Mouse (Mus musculus) Patski (cell line): ENCODE results near the gene Misp. TPM values are rescaled to one million over a fixed set of nuclear protein-coding genes. Genes with fewer than 3 reads are reported as not detected.

Experiments
- ATAC-seq: fragments of 100-300 bp; one replicate; pipeline ENCODE4 v1.8.0; 2021
- CTCF ChIA-PET: fragments of 350-600 bp; sonication (Branson Sonifier 250); formaldehyde crosslinking; loops from one replicate; lab custom pipeline; 2022; ENCODE audit warnings: inconsistent platforms; lab: Charles Lee
- POLR2A ChIA-PET: fragments of 350-600 bp; sonication (Branson Sonifier 250); formaldehyde crosslinking; loops from one replicate; lab custom pipeline; 2022; ENCODE audit warnings: antibody characterized with exemption, inconsistent platforms; lab: Charles Lee
- DNase-seq: peaks from one replicate; pipeline ENCODE4 v3.0.0-alpha.2; 2011; ENCODE audit warnings: low read depth, low spot score
- H3K27me3 ChIP-seq: fragments of 371-371 bp; one replicate; pipeline ENCODE4 v1.5.1; 2021
- CTCF ChIP-seq: fragments of 100-300 bp; IDR thresholded peaks from one replicate; pipeline ENCODE4 v1.5.1; 2021
- in situ Hi-C: fragments of 300-500 bp; cut with MboI; formaldehyde crosslinking; loops from 3 replicates; pipeline ENCODE4 v1.11.1; 2018; ENCODE audit warnings: low pct_unique_long_range_greater_than_20kb, mixed read lengths
- polyA plus RNA-seq: library from polyadenylated mRNA; unstranded; gene quantifications from one replicate; pipeline ENCODE4 v1.2.3, GENCODE M21; 2021

Gene Misp
- polyA plus RNA-seq, 1 experiment from 2014 or later, result 0.17 TPM

DNA sequence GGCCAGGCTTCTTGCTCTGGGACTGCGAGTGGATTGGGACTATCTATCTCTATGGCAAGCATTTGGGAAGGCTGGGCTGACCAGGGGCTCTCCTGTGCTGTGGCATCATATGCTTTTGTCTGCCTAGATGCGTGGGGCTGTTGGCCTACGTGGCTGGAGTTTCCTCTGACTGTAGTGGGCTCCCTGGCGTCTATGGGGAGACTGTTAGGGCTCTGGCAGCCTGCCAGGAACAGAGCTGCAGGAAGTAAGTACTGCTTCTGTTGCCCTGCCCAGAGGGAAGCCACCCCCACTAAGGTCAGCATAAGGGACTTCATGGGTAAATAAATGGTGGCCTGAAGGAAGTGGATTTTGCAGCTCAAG is 36.6 kb downstream of the Misp start:
- ATAC-seq (no peak), DNase-seq (no peak)
- CTCF ChIA-PET, result interaction anchor here (1.0 to 1.6 kb wide), 4 partner anchors 23 to 103 kb away, joined by 3 to 4 read pairs (median 4); partner anchors contain the start of gene Wdr18
- no peak for TF ChIP-seq CTCF
- POLR2A ChIA-PET, result interaction anchor here (2.9 kb wide), 1 partner anchor 8 kb away, joined by 11 read pairs; no protein-coding TSS in a partner anchor
- in situ Hi-C loops, result no loop called here
- H3K27me3 ChIP-seq, result no peaks in the 10 kb centered on the region

DNA sequence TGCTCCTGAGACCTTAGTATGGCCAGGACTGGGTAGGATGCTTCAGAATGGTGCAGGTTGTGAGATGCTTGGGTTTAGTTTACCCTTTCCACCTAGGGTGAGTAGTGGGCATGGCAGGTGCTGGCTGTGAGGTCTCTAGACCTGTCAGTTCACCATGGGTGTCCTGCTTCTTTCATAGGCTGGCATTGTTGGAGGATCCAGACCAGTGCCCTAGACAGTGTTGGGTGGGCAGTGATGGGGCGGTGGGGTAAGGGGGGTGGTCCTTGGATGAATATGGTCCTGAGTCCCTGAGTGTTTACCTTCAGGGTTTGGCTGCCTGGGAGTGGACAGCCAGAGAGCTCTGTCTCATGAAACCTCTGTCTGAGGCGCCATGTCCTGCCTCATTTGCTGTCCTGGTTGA is 37.1 kb downstream of the Misp start:
- no peak for DNase-seq
- no peak for ATAC-seq
- in situ Hi-C loops, result no loop called here
- POLR2A ChIA-PET, result interaction anchor here (2.9 kb wide), 1 partner anchor 8 kb away, joined by 11 read pairs; no protein-coding TSS in a partner anchor
- no peak for TF ChIP-seq CTCF
- H3K27me3 ChIP-seq, result no peaks in the 10 kb centered on the region
- CTCF ChIA-PET, result interaction anchor here (1.0 to 1.8 kb wide), 4 partner anchors 23 to 89 kb away, joined by 3 to 5 read pairs (median 4); no protein-coding TSS in a partner anchor

DNA sequence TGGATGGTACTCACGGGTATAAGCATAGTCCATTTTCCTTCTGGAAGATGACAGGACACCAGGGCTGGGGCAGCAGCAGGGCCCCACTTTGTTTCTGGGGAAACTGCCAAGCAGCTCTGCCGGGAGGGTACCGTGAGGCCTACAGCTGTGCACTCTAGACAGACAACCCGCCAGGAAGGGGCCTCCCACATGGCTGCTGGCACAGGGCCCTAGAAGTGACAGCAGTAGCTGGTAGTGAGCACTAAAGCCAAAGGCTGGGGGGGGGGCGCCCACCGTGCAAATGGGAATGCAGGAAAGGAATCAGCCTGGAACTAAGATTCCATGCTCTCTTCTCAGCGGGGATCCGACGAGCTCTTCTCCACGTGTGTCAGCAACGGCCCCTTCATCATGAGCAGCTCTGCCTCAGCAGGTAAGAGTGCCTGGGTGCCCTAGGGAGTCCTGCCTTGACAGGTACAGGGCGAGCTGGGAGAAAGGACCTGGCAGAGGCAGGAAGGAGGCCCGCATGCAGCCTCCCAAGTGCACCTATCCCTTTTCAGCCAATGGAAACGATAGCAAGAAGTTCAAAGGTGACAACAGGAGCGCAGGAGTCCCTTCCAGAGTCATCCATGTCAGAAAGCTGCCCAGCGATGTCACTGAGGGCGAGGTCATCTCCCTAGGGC is 37.8 kb downstream of the Misp start:
- in situ Hi-C loops, result no loop called here
- H3K27me3 ChIP-seq, result no peaks in the 10 kb centered on the region
- ATAC-seq (no peak), DNase-seq (no peak)
- POLR2A ChIA-PET, result interaction anchor here (1.0 to 2.9 kb wide), 2 partner anchors 7 to 15 kb away, joined by 3 to 11 read pairs; partner anchors contain the start of genes Plppr3 and Prtn3
- no peak for TF ChIP-seq CTCF
- CTCF ChIA-PET, result interaction anchor here (0.8 to 1.8 kb wide), 4 partner anchors 24 to 89 kb away, joined by 3 to 5 read pairs (median 3); no protein-coding TSS in a partner anchor

DNA sequence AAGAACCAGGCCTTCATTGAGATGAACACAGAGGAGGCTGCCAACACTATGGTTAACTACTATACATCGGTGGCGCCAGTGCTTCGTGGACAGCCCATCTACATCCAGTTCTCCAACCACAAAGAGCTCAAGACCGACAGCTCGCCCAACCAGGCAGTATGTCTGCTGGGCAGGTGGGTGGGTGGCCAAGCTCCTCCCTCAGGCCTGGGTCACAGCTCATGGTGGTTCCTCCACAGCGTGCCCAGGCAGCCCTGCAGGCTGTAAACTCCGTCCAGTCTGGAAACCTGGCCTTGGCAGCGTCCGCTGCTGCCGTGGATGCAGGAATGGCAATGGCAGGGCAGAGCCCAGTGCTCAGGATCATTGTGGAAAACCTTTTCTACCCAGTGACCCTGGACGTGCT is 38.3 kb downstream of the Misp start:
- H3K27me3 ChIP-seq, result no peaks in the 10 kb centered on the region
- no peak for DNase-seq
- CTCF ChIA-PET, result interaction anchor here (0.8 to 1.8 kb wide), 2 partner anchors 24 kb away, joined by 3 to 5 read pairs; no protein-coding TSS in a partner anchor
- POLR2A ChIA-PET, result interaction anchor here (1.0 kb wide), 1 partner anchor 15 kb away, joined by 3 read pairs; the partner anchor contains the start of genes Plppr3 and Prtn3
- TF ChIP-seq CTCF, result no peak
- in situ Hi-C loops, result no loop called here
- ATAC-seq, result no peak

DNA sequence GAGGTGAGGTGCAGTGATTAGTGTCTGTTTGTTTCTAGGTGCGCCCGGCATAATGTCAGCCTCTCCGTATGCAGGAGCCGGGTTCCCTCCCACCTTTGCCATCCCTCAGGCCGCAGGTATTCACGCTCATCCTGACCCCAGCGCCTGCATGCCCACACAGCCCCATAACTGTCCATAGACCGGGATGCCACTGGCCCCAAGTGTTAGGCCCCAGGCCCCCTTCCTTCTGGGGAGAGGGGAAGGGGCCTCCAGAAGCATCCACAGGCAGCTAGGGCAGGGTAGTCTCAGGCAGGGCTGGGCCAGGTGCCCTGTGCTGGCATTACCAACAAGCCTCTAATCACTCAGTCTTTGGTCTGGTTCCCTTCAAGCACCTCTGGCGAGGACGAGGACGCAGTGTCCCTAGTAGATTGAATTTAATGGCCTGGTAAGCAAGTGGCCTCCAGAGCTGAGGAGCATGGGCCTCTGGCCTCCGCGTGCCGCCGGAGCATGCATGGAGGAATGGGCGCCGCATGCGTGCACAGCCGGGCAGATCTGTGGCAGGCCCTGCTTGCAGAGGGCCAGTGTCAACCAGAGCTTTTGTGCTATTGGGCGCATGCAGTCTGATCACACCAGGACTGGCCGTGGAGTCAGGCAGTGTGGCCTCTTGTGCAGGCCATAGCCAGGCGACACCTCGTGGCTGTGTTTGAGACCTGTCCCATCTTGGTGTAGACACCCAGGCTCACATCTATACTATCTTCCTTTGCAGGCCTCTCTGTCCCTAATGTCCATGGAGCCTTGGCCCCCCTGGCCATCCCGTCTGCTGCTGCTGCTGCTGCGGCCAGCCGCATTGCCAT is 39.5 kb downstream of the Misp start:
- DNase-seq (no peak), ATAC-seq (no peak)
- TF ChIP-seq CTCF, result no peak
- H3K27me3 ChIP-seq, result no peaks in the 10 kb centered on the region
- POLR2A ChIA-PET, result interaction anchor here (0.8 kb wide), 1 partner anchor 19 kb away, joined by 5 read pairs; no protein-coding TSS in a partner anchor
- CTCF ChIA-PET, result no interaction called here
- in situ Hi-C loops, result no loop called here

DNA sequence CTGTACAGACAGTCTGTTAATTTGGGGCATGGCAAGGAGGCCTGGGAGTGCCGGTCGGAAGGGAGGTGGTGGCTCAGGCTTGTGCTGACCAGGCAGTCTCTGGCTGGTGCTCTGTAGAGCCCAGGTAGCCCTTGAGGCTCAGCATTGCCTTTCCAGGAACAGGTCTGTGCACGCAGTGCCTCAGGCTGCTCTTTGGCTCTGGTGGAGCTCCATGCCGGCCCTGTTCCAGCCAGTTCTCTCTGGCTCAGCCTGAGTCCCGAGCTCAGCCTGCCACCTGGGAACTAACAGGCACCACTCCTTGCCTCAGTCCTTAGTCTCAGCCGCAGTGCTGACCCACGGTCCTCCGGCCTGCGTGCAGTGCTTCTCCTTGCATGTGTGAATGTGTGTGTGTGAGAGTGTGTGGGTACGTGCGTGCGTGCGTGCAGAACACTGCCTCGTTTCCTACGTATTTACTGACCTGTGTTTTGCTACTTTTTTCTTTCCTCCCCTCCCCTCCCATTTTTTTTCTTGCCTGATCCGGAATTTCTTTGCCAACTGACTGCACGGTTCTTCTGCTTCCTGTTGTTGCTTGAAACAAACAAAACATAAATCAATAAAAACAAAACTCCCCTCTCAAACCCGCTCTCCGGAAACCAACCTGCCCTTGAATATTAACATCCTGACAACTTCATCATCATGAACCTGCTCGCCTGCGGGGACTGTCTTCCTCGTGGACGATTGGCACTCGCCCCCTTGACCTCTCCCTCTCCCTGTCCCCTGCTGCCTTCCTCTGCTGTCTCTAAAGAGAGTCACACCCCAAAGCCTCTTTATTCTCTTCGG is 40.6 kb downstream of the Misp start:
- DNase-seq (no peak), ATAC-seq (no peak)
- in situ Hi-C loops, result no loop called here

DNA sequence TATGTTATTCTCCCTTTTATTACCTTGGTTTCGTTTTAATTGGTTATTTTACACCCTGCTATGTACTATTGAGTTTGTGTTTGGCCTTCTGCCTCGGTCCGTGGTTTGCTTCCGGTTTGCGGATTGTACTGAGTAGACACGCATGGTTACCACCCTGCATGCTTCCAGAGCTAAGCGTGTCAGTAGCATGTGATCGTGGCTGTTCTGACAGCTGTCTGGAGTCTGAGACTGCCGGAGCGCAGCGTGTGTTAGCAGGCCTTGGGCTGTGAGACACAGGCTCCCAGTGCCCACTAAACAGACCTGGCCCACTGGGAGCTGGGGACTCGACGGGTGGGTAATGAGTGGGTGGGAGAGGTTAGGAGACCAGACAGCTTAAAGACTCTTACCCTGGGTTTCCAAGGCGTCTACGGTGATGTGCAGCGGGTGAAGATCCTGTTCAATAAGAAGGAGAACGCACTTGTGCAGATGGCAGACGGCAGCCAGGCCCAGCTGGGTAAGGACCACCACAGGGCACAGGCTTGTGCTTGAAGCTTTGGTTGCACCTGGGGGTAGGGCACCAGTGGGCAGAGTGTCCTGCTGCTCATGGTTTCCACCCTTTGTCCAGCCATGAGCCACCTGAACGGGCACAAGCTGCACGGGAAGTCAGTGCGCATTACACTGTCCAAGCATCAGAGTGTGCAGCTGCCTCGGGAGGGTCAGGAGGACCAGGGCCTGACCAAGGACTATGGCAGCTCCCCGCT is 41.4 kb downstream of the Misp start:
- in situ Hi-C loops, result no loop called here
- DNase-seq (no peak), ATAC-seq (no peak)
- ChIA-PET POLR2A (no interaction called here), CTCF (no interaction called here)
- no peak for TF ChIP-seq CTCF
- no peaks in the 10 kb centered on the region for H3K27me3 ChIP-seq

More for the DNA sequence above, 40.6 kb downstream of the Misp start:
- CTCF ChIA-PET, result no interaction called here
- no peaks in the 10 kb centered on the region for H3K27me3 ChIP-seq
- POLR2A ChIA-PET, result interaction anchor here (0.8 kb wide), 1 partner anchor 20 kb away, joined by 5 read pairs; no protein-coding TSS in a partner anchor
- TF ChIP-seq CTCF, result no peak

DNA sequence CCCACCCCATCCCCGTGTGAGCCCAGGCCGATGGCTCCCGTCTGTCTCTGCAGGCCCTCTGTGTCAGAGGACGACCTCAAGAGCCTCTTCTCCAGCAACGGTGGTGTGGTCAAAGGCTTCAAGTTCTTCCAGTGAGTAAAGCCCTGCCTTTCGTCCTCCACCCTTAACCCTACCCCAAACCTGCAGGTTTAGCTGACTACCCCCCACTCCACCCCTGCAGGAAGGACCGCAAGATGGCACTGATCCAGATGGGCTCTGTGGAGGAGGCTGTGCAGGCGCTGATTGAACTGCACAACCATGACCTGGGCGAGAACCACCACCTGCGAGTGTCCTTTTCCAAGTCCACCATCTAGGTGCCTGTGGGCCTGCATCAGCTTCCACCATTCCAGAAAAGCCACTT is 42.1 kb downstream of the Misp start:
- CTCF ChIA-PET, result no interaction called here
- DNase-seq (no peak), ATAC-seq (no peak)
- in situ Hi-C loops, result no loop called here
- POLR2A ChIA-PET, result no interaction called here
- no peak for TF ChIP-seq CTCF
- no peaks in the 10 kb centered on the region for H3K27me3 ChIP-seq
